Mouse (Mus musculus) liver, embryonic 13.5 days (tissue): ENCODE data around the gene Tcp1. TPM values are rescaled to one million over a fixed set of nuclear protein-coding genes. Genes with fewer than 3 reads are reported as not detected.
"Not testable (repeated sequence)": the region's sequence is repeated elsewhere in the genome, so short reads cannot be mapped to it uniquely, and the experiment has no call there.

ENCODE experiments used
- ATAC-seq: fragments of 200-750 bp; cut with Nextera tagmentation; 2 replicates; pipeline ENCODE4 v1.8.0; 2017; ENCODE audit warnings: low read depth, mild to moderate bottlenecking, moderate number of reproducible peaks, moderate library complexity
- DNase-seq: peaks from one replicate; pipeline ENCODE4 v3.0.0; 2022
- H3K27ac ChIP-seq: fragments of 300-500 bp; sonication (generic); 2 replicates; pipeline ENCODE4 v1.5.1; 2015; ENCODE audit warnings: moderate library complexity, mild to moderate bottlenecking, inconsistent platforms
- H3K27me3 ChIP-seq: fragments of 300-500 bp; sonication (generic); 2 replicates; pipeline ENCODE4 v1.6.1; 2015; ENCODE audit warnings: mild to moderate bottlenecking, inconsistent platforms
- H3K36me3 ChIP-seq: fragments of 300-500 bp; sonication (generic); 2 replicates; pipeline ENCODE4 v1.6.1; 2015; ENCODE audit warnings: mild to moderate bottlenecking, inconsistent platforms
- H3K4me1 ChIP-seq: fragments of 300-500 bp; sonication (generic); replicated peaks from 2 replicates; pipeline ENCODE4 v1.6.1; 2015; ENCODE audit warnings: inconsistent platforms
- H3K4me2 ChIP-seq: fragments of 300-500 bp; sonication (generic); 2 replicates; pipeline ENCODE4 v1.6.1; 2015; ENCODE audit warnings: inconsistent platforms, mild to moderate bottlenecking, moderate library complexity
- H3K4me3 ChIP-seq: fragments of 300-500 bp; sonication (generic); replicated peaks from 2 replicates; pipeline ENCODE4 v1.5.1; 2015; ENCODE audit warnings: mild to moderate bottlenecking, inconsistent platforms
- H3K9ac ChIP-seq: fragments of 300-500 bp; sonication (generic); 2 replicates; pipeline ENCODE4 v1.6.1; 2015; ENCODE audit warnings: mild to moderate bottlenecking, inconsistent platforms
- H3K9me3 ChIP-seq: fragments of 300-500 bp; sonication (generic); replicated peaks from 2 replicates; pipeline ENCODE4 v1.6.1; 2016; ENCODE audit warnings: inconsistent platforms
- WGBS: fragments of 180-500 bp; shearing (Covaris S2); methylation state at CpG from one replicate; pipeline ENCODE4 v1.1.7; 2015; ENCODE audit not compliant: insufficient replicate concordance; 5-methylcytosine and 5-hydroxymethylcytosine counted together
- polyA plus RNA-seq: library from polyadenylated mRNA; unstranded; fragments of >200 nt; fragmentation: Nextera tagmentation; extraction: Ambion mirVana; gene quantifications from 2 replicates; pipeline ENCODE4 v1.2.1, GENCODE M21; 2015

Tcp1 gene
- polyA plus RNA-seq, 1 experiment from 2014 or later: 346 TPM

DNA sequence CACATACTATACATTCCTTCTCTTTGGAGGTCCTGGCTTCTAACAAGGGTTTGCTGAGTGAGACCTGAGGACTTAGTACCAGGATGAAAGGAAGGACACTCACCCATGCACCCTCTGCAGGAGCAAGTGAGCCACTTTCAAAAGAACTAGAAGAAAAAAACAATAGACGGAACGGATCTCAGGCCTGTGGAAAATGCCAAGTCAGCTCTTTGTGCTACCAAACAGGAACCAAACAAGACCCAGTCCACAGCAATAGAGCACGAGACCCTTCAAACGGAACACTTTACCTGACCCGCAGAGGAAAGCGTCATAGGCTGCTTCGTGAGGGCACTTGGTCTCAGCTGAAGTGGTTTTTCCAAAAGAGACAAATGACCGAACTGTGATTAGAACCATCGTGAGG is 23.5 kb upstream of the Tcp1 start:
- H3K9ac ChIP-seq: no peak overlapping the region
- H3K36me3 ChIP-seq: peaks cover 28% of the 10 kb centered on the region; the same call in 1 of the 2 replicates
- H3K4me3 ChIP-seq: no peak overlapping the region
- H3K27ac ChIP-seq: no peak overlapping the region
- no peaks in the 10 kb centered on the region for H3K9me3 ChIP-seq
- H3K27me3 ChIP-seq: no peaks in the 10 kb centered on the region
- H3K4me2 ChIP-seq: no peak overlapping the region
- 86% methylated on average over 9 of the region's 9 CpGs for WGBS
- DNase-seq (no peak), ATAC-seq (no peak)
- H3K4me1 ChIP-seq: no peaks in the 10 kb centered on the region

DNA sequence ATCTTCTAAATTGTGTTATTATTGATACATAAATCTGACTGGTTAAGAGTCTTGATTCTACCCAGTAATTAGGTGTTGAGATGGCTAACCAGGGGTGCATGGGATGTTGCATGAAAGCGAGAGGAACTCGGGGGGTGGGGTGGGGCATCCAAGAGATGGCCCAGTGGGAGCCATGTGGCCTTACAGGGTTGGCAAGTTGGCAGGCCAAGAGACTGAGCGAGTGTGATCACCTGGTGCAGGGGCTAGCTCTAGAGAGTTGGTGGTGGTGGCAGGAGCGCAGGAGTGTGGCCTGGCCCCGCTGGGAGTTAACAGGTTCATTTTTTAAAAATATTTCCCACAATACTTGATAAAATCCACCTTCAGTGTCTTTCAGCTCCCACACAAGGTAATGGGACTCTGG is 17.8 kb upstream of the Tcp1 start:
- Histone ChIP-seq H3K4me1 (no peaks in the 10 kb centered on the region), H3K9me3 (no peaks in the 10 kb centered on the region), H3K36me3 (peaks cover 49% of the 10 kb centered on the region), H3K4me2 (no peak overlapping the region), H3K27me3 (no peaks in the 10 kb centered on the region), H3K27ac (no peak overlapping the region), H3K4me3 (no peak overlapping the region), H3K9ac (no peak overlapping the region)
- 78% methylated on average over 5 of the region's 5 CpGs for WGBS
- no peak for DNase-seq
- no peak for ATAC-seq

DNA sequence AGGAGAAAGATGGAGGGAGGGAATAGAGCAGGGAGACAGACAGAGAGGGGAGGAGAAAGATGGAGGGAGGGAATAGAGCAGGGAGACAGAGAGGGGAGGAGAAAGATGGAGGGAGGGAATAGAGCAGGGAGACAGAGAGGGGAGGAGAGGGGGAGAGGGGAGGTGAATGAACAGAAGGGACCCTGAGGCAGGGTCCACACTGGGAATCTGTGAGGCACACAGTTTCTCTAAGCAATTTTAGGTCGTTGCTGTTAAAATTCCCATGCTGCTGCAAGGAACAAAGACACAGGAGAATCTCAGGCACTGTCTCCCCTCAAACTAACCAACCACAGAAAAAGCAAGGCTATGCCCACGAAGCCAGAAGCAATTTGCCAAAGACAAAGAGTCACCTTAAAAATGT is 16.9 kb upstream of the Tcp1 start:
- H3K27ac ChIP-seq, H3K4me3 ChIP-seq, DNase-seq, H3K9me3 ChIP-seq, H3K27me3 ChIP-seq, ATAC-seq, H3K4me1 ChIP-seq, H3K9ac ChIP-seq, H3K4me2 ChIP-seq: not testable (repeated sequence)
- peaks cover 57% of the 10 kb centered on the region for H3K36me3 ChIP-seq
- 42% methylated on average over 2 of the region's 2 CpGs for WGBS

DNA sequence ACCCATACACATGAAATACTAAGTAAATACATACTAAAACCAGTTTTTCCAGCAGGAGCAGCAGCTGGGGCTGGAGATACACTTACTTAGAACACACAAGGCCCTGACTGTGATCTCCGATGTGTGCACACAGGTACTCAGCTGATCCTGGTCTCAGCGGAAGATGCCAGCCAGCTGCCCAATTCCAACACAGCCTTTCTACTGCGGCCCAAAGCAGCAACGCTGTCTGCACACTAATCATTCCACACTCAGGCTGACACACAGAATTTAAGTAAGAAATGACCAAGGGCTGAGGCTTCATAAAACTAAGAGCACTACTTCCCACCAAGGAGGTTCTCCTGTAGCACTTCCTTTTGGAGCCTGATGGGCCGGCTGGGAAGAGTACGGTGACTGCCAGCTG is 13.2 kb upstream of the Tcp1 start:
- DNase-seq (no peak), ATAC-seq (no peak)
- Histone ChIP-seq H3K36me3 (peaks cover 67% of the 10 kb centered on the region), H3K4me3 (no peak overlapping the region), H3K27ac (no peak overlapping the region), H3K9me3 (no peaks in the 10 kb centered on the region), H3K4me1 (no peaks in the 10 kb centered on the region), H3K4me2 (no peak overlapping the region), H3K9ac (no peak overlapping the region), H3K27me3 (no peaks in the 10 kb centered on the region)
- WGBS: 88% methylated on average over 6 of the region's 6 CpGs

DNA sequence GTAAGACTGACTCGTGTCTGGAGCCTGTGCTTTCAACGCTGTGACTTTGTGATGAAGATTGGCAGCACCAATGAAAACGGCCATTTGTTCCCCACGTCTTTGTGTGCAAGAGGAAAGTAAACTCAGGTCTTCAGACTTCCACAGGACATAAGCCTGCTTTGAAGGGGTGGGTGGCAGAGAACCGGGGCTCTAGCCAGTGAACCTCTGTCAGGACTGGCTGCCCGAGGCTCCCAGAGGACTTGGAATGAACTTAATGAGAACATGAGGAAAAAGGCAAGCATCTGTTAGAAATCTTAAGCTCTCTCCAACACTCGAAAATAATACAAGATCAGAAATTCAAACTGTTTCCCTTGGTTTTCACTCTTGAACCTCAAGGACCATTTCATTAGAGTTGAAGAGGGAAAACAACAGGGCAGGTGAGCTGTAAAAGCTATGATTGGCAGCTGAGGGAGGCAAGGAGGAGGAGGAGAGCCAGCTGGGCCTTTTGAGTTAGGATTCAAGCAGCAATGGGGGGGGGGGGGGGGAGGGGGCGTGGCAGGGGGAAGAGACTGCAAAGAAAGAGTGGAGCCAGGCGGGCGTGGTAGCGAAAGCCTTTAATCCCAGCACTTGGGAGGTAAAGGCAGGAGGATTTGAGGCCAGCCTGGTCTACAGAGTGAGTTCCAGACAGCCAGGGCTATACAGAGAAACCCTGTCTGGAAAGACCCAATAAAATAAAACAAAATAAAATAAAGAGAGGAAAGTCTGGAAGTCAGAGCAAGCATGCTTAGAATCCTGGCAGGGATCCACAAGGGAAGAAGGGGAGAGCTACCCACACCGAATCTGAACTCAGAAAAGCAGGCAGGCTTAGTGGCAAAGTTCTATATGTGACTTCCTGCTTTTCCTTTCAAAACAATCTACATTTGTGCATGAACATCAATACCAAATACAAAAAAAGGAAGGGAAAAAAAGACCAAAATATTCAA is 11.8 kb upstream of the Tcp1 start:
- Histone ChIP-seq H3K27me3 (no peaks in the 10 kb centered on the region), H3K27ac (no peak overlapping the region), H3K4me1 (no peaks in the 10 kb centered on the region), H3K36me3 (peaks cover 63% of the 10 kb centered on the region), H3K9me3 (no peaks in the 10 kb centered on the region), H3K9ac (no peak overlapping the region), H3K4me3 (no peak overlapping the region), H3K4me2 (no peak overlapping the region)
- ATAC-seq (no peak), DNase-seq (no peak)
- 71% methylated on average over 11 of the region's 12 CpGs for WGBS

DNA sequence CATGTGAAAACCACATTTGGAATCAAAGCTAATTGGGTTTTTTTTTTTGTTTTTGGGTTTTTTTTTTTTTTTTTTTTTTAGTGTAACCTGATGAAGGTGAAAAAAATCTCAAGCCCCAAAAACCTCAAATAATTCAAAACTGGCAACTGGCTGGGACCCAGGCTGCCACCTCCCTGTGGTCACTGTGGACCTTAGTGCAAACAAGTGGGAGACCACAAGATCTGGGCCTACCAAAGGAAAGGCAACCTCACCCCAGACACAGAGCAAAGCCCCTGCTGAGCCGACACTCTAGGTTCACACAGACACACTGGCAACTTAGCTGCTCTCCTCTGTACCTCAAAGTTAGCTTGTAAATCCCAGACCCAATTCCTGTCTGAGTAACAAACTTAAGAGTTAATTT is 11.2 kb upstream of the Tcp1 start:
- H3K36me3 ChIP-seq: peaks cover 59% of the 10 kb centered on the region
- H3K4me2 ChIP-seq: no peak overlapping the region
- H3K9ac ChIP-seq: no peak overlapping the region
- H3K4me3 ChIP-seq: no peak overlapping the region
- ATAC-seq (no peak), DNase-seq (no peak)
- WGBS: 84% methylated on average over 1 of the region's 1 CpGs
- no peaks in the 10 kb centered on the region for H3K4me1 ChIP-seq
- H3K27me3 ChIP-seq: no peaks in the 10 kb centered on the region
- no peak overlapping the region for H3K27ac ChIP-seq
- no peaks in the 10 kb centered on the region for H3K9me3 ChIP-seq

DNA sequence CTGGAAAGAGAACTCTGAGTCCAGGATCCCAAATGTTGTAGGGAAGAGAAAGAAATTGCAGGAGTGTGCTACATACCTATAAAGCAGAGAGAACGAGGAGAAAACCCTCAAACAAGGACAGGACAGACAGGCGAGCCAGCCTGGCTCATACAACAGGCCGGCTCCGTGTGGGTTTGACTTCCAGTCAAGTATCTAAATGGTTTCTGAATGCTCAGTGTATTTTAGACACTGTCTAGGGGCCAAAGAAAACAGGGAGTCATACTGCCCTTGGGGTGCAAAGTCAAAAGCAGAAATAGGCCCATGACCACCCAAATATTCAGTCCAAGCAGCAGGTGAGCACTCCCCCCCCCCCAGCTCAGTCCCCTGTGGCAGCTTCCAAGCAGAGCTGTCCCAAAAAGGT is 9.7 kb upstream of the Tcp1 start:
- Histone ChIP-seq H3K9ac (no peak overlapping the region), H3K27me3 (no peaks in the 10 kb centered on the region), H3K4me2 (no peak overlapping the region), H3K36me3 (peaks cover 53% of the 10 kb centered on the region), H3K4me3 (no peak overlapping the region), H3K27ac (no peak overlapping the region), H3K4me1 (no peaks in the 10 kb centered on the region), H3K9me3 (no peaks in the 10 kb centered on the region)
- WGBS: 76% methylated on average over 4 of the region's 4 CpGs
- no peak for ATAC-seq
- no peak for DNase-seq

DNA sequence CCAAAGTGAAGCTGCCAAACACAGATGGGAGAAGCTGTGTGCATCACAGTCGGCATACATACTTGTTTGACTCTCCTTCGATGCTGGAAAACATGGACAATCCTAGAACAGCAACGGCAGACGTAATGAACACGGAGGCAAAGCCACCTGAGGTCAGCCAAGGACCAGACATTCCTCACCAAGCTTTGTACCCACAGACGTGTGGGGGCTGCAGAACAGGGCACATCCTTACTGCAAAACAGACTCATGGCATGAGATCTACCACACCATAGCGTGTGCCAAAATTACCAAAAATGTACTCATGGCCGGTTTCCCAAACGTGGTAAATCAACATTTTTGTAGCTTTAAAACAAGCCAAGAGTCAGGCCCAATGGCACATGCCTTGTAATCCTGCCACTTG is 9.1 kb upstream of the Tcp1 start:
- Histone ChIP-seq H3K9ac (no peak overlapping the region), H3K4me1 (no peaks in the 10 kb centered on the region), H3K27ac (no peak overlapping the region), H3K4me3 (no peak overlapping the region), H3K27me3 (no peaks in the 10 kb centered on the region), H3K36me3 (peaks cover 54% of the 10 kb centered on the region), H3K9me3 (no peaks in the 10 kb centered on the region), H3K4me2 (no peak overlapping the region)
- DNase-seq (no peak), ATAC-seq (no peak)
- WGBS: 77% methylated on average over 9 of the region's 9 CpGs

DNA sequence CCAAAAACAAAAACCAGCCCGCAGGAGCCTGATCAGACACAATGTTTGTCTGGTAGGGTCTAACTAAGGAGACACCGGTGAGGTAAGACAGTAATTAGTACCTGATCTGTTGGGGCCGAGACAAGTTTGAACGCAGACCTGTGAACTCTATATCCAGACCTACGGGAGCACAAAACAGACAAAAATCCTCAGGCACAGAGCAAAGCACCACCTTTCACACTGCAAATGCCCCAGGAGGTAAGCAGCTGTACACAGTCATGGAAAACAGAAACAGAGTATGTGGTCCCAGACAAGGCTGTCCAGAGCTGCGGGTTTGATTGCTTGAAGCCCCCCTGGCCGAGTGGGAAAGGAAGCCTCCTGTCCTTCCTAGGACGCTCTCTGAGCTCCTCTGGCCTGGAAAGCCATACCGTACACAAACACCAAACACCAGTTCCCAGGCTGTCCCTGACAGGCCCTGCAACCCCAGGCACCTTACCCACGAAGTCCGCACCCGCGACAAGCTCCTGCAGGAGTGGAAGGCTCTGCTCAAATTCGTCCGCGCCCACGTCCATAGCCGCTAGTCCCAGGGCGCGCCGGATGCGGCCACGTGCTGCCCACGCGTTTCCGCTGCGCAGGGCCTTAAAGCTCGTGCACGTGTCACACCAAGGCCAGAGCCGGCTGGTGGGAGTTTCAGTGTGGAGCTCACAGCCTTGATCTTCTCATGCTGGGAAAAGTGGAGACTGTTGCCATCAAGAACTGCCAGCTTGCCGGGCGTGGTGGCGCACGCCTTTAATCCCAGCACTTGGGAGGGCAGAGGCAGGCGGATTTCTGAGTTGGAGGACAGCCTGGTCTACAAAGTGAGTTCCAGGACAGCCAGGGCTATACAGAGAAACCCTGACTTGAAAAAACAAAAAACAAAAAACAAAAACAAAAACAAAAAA is 5.9 kb upstream of the Tcp1 start, which contains the start of gene Pnldc1:
TSS of gene Pnldc1 (minus strand) at position 870 of the 920 bp plus-strand sequence.
- Histone ChIP-seq H3K36me3 (peaks cover 62% of the 10 kb centered on the region), H3K9ac (no peak within 1 kb of the TSS), H3K27me3 (no peaks in the 10 kb centered on the region), H3K27ac (no peak within 1 kb of the TSS), H3K4me3 (no peak within 1 kb of the TSS), H3K9me3 (no peaks in the 10 kb centered on the region), H3K4me1 (peaks cover 4% of the 10 kb centered on the region), H3K4me2 (no peak within 1 kb of the TSS)
- ATAC-seq (no peak), DNase-seq (no peak)
- WGBS: 81% methylated on average over 35 of the region's 35 CpGs

DNA sequence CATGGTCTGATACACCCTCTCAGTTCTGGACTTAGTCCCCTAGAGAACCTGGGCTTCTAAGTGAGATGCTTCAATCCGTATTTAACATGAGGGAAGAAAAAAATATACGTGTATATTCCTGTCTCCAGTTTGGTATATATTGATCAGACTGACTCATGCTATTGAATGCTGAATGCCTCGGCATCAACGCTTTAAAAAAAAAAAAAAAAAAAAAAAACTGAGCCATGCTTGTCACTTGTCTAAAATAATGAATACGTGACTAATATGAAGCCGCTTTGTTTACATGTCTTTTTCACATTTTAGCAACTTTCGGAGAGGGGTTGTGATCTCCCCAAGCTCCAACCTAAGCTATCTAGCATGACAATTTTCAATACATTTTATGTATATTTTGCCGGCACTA is 5.1 kb upstream of the Tcp1 start:
- Histone ChIP-seq H3K4me1 (peaks cover 11% of the 10 kb centered on the region), H3K27me3 (no peaks in the 10 kb centered on the region), H3K9me3 (no peaks in the 10 kb centered on the region), H3K9ac (no peak overlapping the region), H3K4me3 (no peak overlapping the region), H3K27ac (no peak overlapping the region), H3K4me2 (no peak overlapping the region), H3K36me3 (peaks cover 56% of the 10 kb centered on the region)
- DNase-seq (no peak), ATAC-seq (no peak)
- 78% methylated on average over 8 of the region's 8 CpGs for whole genome bisulfite sequencing

DNA sequence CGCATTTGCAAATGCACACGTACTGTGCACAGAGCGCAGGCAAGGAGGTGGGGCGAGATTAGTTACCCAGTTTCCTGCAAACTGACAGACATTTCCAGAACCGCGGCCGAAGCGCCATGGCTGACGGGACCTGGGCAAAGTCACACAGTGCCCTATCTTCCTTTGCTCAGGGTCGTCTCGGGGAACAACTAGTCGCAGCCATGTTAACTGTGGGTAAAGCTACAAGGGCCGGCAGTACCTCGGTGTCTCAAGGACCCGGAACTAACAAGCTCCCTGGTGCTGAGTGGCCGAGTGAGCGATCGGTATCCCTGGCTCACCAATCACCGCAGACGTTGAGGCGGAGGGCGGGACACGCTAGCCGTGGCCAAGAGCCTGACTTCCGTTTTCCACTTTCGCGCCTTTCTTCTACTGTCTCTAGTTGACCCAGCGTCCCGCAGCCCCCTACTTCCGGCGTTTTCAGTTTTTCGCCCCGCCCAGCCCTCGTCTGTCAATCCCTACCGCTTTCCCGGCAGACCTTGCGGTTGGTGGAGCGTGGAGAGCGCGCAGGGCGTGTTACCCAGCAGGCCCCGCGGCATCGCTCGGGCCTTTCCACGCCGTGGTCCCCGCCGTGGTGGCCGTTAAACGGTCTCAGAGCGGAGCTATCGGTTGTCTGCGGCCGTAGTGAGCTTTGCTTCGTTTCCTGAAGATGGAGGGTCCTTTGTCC is 531 bp downstream of the Tcp1 start, which contains the start of gene Mrpl18:
TSS of gene Mrpl18 (minus strand) at position 465 of the 703 bp plus-strand sequence.
- Histone ChIP-seq H3K9me3 (no peaks in the 10 kb centered on the region), H3K9ac (peak within 1 kb of the TSS; percentile 97), H3K36me3 (peaks cover 62% of the 10 kb centered on the region), H3K4me2 (peak within 1 kb of the TSS; percentile 88), H3K4me1 (peaks cover 19% of the 10 kb centered on the region), H3K27me3 (no peaks in the 10 kb centered on the region), H3K27ac (peak within 1 kb of the TSS; percentile 94), H3K4me3 (peak within 1 kb of the TSS; percentile 89)
- DNase-seq: peak; percentile 99
- ATAC-seq: peak; percentile 95
- under 1% methylated on average over 56 of the region's 56 CpGs for WGBS
